Mouse (Mus musculus) retina, postnatal 7 days (tissue): Measurements from ENCODE around the gene Cox4i2.

Source experiments
- DNase-seq: peaks from one replicate; pipeline ENCODE4 v3.0.0-alpha.2; 2012; ENCODE audit warnings: low read depth, low spot score

Cox4i2 gene

DNA sequence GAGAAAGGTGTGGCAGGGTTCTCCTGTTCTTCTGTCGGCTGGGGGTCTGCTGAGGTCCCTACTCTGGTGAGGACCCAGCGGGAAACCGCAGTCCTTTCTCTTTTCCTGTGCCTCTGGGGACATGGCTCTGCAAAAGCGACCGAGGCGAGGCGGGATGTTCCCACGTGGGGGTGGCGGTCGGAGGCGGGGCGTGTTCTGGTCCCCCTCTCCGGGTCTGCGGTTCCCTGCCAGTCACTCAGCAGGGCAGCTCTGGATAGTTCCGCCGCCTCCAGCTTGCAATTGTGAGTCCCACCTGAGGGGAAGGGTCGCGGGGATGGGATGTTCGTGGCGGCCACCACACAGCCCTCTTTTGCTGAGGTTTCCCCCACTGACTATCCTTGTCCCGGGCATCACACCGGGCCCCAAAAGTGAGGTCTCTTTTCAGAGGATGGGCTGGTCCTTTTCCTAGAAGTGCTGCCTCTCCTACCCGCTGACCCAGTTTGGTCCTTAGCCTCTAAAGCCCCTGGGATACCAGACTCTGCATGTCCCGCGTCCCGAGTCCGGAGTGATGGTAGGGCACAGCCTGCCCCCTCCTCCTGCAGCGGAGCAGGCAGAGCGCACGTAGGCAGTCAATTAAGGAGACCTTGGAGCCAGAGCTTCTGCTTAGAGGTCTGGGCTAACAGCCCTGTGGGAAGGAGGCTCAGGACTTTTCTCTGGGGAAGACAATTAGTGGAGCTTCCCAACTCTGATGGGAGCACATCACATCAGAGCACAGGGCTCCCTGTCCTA lies at the start of gene Cox4i2:
Gene Cox4i2, plus strand, starts transcription at position 230 of the 768 bp plus-strand sequence.
- no peak for DNase-seq

DNA sequence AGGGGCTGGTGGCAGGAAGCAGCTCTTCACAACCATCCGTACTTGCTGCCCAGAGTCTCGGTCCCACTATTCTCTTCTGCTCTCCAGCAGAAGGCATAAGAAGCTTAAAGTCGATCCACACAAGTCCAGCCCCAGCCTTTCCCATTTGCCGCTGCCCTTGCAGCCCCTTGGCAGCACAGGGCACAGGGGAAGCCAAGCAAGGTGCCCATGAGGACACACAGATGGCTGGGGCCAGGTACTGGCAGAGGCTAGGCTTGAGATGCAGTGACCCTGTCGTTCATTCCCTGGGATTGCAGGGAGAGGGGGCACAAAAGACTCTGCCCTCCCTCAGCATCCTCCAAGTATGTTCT lies 49.7 kb upstream of the Cox4i2 start:
- DNase-seq = no peak

DNA sequence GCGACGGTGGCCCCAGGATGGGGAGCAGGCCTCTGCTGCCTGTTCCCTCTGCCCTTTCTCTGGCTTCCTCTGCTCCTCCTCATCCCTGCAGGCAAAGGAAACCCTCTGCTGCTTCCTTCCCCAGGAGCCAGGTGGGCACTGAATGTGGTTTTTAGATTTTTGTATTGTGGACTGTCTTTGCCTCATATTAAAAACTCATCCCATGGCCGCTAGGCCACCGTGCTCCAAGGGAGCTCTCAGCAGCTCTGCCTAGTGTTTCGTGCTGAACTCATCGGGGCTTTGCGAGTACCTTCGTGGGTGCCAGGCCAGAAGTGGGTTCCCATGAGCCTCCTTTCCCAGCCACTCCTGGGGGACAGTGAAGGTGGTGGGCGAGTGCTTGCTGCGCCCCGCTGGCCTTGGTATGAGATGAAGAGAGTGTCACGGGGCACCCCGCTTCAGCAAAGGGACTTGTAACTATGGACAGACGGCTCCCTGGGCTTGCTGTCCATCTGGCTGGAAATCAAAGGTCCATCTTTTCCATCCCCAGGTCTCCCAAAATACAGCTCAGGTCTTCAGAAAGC lies 49.1 kb upstream of the Cox4i2 start:
- DNase-seq = no peak

DNA sequence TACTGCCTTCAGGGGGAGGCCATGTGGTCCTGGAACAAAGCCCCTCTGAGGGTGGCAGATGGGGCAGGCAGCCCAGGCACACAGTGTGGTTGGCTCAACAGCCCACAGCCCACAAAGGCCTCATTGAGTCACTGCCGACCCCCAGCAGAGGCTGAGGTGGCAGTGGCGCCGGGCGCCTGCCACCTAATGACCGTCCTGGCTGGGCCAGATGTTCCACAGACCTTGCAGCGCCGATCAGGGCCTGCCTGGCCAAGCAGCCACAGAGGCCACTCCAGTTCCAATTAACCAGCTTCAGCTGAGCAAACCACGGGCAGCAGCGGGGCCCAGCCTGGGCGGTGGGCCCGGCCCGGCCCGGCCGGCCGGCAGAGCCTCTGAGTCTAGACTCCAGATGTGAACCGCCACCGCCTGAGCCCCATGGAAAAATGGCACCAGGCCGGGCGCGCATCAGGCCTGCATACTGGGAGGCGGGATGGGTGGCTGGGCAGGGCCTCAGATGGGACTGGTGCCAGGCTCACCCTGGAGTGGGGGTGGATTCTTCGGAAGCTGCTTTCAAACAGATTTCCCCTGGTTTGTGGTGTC lies 47.9 kb upstream of the Cox4i2 start:
- DNase-seq = no peak

DNA sequence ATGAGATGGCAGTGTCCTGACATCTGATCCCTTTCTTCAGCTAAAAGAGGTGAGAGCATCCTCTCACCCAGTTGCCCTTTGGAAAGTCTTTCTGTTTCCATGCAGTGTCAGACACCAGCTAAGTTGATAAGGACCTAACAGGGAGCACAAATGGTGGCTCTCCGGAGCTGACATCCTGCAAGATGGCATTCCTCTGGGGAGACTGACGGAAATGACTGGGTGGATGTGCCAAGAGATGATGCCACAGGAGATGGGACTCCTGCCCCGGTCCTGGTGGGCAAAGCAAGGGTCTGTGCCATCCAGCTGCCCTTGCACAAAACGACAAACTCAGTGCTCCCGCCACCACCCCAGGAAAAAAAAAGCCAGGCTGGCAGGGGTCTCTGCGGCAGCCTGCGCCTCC lies 46.8 kb upstream of the Cox4i2 start:
- DNase-seq = no peak

DNA sequence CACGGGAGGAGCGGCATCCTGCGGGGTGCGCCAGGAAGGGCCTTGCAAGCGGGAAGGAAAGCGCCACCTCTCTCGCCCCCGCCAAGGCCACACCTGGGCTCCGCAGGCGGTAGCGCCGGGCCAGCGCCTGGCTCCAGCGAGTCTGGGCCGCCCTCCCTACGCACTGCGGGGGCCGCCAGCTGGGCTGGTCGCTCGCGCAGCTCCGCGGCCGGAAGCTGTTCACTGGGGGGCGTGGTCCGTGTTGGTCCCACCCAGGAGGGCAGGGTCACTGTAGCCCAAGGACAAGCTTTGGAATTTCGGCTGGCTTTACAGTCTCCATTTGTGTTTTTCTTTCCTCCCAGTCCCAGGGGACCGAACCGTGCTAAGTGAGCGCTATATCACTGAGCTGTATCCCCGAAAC lies 46.3 kb upstream of the Cox4i2 start:
- DNase-seq = no peak

DNA sequence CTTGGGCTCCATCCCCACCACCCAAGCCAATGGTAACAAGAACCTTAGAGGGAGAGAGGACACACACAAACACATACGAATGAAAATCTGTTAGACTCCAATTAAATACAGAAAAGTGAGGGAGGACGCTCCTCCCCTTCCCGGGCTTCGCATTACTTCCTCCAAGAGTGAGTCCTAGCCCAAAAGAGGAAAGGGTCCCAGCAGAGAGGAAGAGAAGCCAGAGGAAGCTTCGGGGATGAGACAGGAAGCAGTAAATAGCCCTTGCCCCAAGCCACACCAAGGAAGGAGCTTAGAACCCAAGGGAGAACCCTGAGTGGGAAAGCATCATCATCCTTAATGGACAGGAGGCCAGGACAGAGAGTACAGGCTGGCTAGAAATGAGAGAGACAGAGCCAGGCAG lies 44.9 kb upstream of the Cox4i2 start:
- no peak for DNase-seq

DNA sequence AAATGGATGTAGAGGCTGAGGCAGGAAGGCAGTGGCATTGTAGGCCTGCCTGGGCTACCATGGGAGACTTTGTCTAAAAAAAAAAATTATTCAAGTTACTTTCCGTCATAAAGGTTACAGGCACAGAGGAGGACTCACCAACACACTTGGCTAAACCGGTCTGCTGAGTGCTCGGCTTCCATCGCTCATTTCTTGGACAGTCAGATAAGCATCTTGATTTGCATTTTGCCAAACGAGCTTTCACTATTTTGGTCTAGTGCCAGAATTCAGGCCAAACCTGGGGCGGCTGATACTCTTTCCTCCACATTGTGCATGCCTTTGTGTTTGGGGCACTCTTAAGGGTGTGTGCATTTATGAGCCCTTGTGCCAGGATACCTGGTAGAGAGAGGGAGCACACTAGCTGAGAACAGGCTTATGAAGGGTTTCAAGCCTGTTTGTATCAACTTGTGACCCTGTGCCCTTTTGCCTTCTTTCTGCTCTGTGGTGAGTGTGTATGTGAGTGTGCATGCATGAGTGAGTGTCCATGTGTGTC lies 37.7 kb upstream of the Cox4i2 start:
- no peak for DNase-seq

DNA sequence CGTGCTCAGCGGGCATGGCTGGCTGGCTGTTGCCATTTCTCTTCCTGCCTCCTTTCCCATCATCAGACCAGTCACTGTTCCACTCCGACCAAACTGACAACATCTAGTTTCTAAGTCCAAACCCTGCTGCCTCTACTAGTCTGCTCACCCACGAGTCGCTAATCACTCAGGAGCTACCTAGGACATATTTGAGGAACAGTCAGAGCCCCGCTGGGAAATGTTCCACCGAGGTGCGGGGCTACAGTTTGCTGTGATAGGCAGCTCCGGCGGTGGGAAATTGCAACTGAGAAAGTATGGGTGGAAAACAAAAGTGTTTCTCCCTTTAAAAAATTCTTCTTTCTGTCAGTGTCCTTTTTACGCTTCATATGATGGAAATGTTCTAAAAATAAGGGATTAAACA lies 36.3 kb upstream of the Cox4i2 start:
- DNase-seq = no peak

DNA sequence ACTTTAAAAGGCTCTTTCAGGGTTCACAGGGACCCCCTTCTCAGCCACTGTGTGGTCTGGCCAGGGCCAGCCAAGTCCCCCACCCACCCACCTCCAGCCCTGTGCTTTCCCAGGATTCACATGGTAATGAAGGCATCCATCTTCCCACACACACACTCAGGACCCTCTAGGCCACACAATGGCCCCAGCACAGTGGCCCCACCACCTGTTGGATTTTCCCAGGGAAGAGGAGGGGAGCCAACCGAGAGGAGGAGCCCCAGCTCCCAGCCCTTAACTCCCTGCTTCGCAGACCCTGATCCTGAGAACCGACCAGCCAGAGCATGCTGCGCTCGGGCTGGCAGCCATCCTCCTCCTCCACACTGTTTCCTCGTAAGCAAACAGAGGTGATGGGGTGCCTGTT lies 35.9 kb upstream of the Cox4i2 start:
- no peak for DNase-seq

DNA sequence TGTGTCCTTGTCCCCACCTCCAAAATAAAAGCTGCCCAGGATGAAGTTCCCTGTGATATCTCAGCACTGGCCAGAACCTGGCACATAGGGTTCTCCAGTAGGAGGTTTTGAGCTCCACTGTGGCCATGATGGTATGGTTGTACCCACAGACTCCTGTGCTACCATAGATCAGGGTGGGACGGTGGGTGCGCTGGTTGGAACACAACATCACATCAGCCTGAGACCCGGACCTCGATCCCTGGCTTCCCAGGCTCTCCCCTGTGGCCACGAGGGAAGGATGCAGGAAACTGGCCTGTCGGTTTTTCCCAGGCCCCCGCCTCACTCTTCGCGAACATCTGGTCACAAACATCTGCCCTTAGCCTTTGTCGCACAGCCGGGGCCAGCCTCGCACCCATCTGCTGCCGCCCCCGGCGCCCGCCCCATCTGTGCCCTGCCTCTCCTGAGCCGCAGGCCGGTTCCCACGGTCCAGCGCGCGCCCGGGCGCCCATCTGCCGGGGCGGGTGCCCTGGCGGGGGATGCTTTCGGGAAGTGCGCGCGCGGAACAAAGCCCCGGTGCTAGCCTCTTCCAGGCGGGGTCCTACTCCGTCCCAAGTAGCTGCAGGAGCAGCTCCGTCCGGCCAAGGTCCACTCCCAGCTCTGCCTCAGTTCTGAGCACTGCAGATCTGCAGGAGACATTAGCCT lies 30.2 kb upstream of the Cox4i2 start:
- no peak for DNase-seq

DNA sequence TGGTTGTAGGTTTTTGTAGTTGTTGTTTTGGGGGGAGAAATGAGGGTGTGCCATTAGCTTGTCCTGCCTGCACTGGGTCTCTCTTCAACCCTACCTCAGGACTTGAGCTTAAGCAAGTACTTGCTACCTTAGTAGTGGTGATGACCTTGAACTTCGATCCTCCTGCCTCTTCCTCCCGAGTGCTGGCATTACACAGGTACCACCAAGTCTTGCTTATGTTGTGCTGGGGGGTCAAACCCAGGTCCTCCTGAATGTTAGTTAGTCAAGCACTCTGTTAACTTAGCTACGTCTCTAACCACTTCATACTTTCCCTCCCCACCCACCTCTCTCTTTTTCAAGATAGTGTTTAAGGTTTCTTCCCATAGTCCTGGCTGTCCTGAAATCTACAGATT lies 29.6 kb upstream of the Cox4i2 start:
- no peak for DNase-seq

DNA sequence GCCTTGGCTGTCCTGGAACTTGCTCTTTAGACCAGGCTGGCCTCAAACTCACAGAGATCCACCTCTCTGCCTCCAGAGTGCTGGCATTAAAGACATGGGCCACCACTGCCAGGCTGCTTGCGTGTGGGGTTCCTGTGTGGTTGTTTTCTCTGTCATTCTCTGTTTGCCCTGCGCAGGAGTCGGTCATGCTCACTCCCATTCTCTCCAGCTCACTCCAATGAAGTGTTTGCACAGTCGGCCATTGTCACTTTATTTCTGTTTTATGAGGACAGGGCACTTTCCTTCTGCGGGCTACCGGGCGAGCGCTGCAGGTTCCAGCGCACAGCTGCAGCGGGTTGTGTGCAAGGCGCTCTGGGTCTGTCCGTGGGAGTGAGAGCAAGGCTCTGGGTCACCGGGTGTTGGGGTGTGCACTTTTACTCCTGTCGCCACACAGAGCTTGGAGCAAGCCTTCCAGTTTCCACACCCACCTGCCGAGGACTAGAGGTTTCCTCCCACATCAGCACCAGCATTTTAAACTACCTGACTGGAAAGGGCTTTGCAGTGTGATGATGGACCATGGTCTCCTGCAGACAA lies 28.7 kb upstream of the Cox4i2 start:
- DNase-seq = no peak

DNA sequence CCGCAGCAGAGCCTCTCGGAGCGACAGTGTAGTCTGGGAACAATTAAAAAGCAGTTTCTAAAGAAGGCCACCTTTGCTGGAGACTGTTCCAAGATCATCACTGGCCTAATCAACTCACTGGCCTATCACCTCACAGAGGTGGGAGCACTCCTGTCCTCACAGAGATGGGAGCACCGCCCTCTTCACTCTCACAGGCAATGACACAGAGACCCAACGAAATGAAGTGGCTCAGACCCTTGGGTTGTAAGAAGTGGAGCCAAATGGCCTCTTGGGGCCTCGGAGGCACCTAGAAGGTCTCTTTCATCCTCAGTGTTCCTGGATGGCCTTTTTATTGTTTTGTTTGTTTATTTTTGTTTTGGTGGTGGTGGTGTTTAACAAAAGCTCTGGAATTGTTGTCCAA lies 27.8 kb upstream of the Cox4i2 start:
- DNase-seq = no peak

DNA sequence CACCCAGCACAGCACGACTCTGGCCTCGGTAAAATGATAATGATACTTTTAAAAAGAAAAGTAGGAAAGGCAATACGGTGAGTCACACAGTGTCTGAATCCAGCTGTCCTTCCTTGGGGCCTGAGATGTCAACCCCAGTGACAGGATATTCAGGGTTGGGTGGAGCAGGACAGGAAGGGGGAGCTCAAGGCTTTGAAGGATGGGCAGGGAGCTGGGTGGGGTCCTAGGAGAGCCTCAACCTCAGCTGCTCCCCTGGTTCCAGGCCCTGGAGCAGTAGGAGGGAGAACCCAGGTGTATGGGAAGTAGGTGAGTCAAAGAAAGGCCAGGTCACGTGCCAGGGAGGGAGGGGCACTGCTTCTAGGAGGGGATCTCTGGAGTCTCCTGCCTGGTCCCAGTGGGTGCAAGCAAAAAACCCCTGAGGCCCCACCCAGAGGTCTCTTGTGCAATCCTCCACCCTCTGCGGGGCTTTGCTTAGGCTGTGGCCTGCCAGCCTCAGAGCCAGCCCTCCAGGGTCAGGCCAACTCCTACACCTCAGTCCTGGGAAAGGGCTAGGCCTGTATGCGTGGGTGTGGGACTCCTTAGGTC lies 27.1 kb upstream of the Cox4i2 start:
- DNase-seq = no peak

DNA sequence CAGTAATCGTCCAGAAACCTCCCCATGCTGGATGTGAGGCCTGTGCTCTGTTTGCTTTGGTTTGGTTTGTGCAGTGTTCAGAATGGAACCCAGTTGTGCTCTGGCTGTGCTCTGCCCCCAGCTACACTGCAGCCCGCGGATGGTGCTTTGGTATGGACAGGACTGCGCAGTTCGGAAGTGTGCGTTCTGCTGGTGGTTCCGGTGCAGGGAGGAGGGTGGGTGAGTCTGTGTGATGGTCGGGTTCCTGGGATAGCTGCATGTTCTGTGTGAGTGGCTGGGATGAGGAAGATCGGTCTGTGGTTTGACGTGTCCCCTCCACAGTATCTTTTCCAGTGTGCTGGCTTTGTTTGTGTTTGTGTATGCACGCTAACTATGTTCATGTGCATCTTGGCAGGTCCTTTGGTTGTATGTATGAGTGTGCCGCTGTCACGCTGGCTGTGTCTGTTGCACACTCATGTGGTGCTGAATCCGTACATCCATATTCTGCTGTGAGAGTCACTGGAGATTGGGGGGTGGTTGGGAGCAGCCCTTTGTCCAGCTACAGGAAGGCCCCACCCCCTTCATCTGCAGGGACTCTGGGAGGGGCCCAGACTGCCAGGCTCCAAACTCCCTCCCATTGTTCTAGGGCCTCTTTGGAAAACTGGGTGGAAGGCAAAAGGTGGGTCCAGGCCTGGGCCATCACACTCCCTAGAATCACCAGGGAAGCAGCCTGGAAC lies 26.0 kb upstream of the Cox4i2 start:
- no peak for DNase-seq

DNA sequence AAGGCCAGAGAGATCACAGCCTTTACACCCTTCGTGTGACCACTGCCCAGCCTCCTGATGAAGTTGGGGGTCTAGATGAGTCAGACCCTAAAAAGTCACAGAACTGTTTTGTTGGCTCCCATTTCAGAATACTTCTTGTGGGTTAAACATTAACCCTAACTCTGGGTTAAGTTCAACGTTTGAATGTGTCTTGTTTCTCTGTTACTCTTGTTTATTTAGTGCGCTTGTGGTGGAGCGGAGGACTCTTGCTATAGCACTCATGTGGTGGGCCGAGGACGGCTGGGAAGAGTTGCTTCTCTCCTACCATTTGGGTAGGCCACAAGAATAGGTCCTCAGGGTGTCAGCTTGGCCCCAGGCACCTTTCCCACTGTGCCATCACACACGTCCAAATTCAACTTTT lies 25.4 kb upstream of the Cox4i2 start:
- no peak for DNase-seq

DNA sequence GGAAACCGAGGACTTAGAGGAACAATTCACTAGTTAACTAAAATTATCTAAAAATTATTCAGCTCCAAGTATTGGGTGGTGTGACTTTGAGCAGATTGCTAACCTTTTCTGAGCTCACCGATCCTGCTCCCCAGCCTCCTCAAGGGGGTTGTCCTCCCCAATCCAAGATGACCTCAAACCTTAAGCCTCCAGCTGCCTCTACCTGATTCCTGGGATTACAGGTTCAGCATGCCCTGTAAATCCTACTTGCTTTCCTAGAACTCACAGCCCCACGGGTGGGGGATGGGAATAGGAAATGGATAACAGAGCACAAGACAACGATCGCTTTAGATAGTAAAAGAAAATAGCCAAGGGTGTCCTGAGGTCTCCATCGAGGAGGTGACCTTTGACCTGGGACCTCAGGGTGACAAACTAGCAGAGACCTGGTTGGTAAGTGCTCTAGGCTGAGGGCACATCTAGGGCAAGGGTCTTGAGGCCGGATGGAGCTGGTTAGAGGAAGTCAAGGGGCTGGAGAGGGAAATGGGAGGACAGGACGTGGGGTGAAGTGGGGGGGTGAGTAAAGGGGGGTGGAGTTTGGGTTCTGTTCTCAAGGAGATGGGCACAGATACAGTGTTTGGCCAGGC lies 24.8 kb upstream of the Cox4i2 start:
- DNase-seq = no peak

DNA sequence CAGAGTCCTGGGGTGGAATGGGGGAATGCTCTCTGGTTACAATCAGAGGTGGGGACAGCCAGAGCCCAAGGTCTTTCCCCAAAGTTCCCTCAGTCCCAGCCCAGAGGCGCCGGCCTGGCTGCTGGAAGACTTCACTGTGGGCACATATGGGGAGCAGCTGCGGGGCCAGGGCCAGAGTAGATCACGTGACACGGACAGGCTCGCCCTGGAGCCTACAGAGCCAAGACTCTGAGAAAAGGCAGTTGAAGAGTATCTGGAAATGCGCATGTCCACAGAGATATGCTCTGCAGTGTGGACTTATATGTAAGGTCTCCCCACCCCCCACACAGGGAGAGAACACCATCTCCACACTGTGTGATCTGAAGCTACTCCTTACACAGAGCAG lies 24.3 kb upstream of the Cox4i2 start:
- no peak for DNase-seq

DNA sequence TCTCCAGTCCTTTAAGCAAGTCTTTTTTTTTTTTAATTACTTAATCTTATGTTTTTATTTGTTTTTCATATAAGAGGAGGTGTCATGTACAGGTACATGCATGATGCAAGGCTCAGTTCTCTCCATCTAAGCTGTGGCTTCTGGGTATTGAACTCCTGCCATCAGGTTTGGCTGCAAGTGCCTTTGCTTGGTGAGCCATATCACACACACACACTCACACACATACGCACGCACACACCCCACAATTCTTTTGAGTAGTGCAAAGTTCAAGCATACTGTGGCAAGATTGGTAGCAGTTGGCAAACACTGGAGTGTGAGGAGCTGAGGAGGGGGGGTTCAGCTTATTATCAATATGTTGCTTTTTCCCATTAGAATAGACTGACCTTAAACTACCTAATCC lies 20.8 kb upstream of the Cox4i2 start:
- no peak for DNase-seq

DNA sequence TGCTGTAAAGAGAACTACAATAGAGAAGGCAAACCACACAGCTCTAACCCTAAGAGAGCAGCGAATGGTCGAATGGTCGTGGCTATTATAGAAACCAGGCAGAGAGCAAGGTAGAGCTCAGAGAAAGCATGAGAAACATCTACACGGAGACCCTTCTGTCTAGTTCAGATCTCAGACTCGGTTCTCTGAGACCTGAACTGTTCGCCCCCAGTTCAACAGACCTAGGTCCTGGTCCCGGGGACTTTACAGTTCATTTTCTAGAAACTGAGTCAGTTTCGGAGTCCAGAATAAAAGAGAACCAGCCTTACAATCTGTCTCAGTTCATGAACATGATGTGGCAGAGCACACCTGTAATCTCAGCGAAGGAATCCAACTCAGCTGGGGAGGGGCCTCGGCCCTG lies 19.5 kb upstream of the Cox4i2 start:
- DNase-seq = no peak
